Comparison of ENCODE assay signal across 18 mouse cellular contexts in genomic region chr3:31904156-31904555, GRCm38 (mm10). TPM values are rescaled to one million over a fixed set of nuclear protein-coding genes. Genes with fewer than 3 reads are reported as not detected.
DNase-seq lines count a peak whose midpoint lies in the region; ATAC-seq lines count a peak whose summit lies in the region.
"Had no signal": no experiment of that assay in that cellular context is flagged by ENCODE, and none has a peak within 500 bp of the region (broad histone marks: within the 10 kb centered on the region; RNA-seq: fewer than 3 reads in every experiment).

No protein-coding gene starts in this region.

- H3K27ac ChIP-seq in neural tube, embryonic 12.5 days = no peak overlapping the region
- H3K27ac ChIP-seq in midbrain, embryonic 13.5 days = no peak overlapping the region
- H3K27ac ChIP-seq: embryonic facial prominence, embryonic 12.5 days; limb, embryonic 15.5 days had no signal

- no peaks in the 10 kb centered on the region; the same call in 1 of the 2 replicates for H3K4me1 ChIP-seq in neural tube, embryonic 12.5 days
- peaks cover 28% of the 10 kb centered on the region for H3K4me1 ChIP-seq in midbrain, embryonic 13.5 days (replicated peaks)

- H3K9me3 ChIP-seq in neural tube, embryonic 12.5 days = no peaks in the 10 kb centered on the region
- H3K9me3 ChIP-seq in midbrain, embryonic 13.5 days = no peaks in the 10 kb centered on the region
- H3K9me3 ChIP-seq: embryonic facial prominence, embryonic 12.5 days; limb, embryonic 15.5 days had no signal

- no peak overlapping the region for H3K4me3 ChIP-seq in neural tube, embryonic 12.5 days
- peak overlapping the region; percentile 50 for H3K4me3 ChIP-seq in midbrain, embryonic 13.5 days (replicated peaks)
- H3K4me3 ChIP-seq: limb, embryonic 15.5 days had no signal

- ATAC-seq in neural tube, embryonic 12.5 days (ENCODE audit: low FRiP score, low read depth) = no peak
- ATAC-seq in midbrain, embryonic 13.5 days = no peak
- ATAC-seq: liver, postnatal 0 days had no signal

- no peaks in the 10 kb centered on the region for H3K27me3 ChIP-seq in neural tube, embryonic 12.5 days (replicated peaks)
- H3K27me3 ChIP-seq in midbrain, embryonic 13.5 days = peaks cover 10% of the 10 kb centered on the region; the same call in 1 of the 2 replicates

- H3K9ac ChIP-seq in neural tube, embryonic 12.5 days = no peak overlapping the region
- no peak overlapping the region for H3K9ac ChIP-seq in midbrain, embryonic 13.5 days (replicated peaks)
- H3K9ac ChIP-seq: embryonic facial prominence, embryonic 12.5 days; limb, embryonic 15.5 days; liver, postnatal 0 days had no signal

- no peaks in the 10 kb centered on the region for H3K36me3 ChIP-seq in neural tube, embryonic 12.5 days
- no peaks in the 10 kb centered on the region for H3K36me3 ChIP-seq in midbrain, embryonic 13.5 days
- H3K36me3 ChIP-seq: embryonic facial prominence, embryonic 12.5 days; limb, embryonic 15.5 days had no signal

- DNase-seq in heart, adult 11 months = peak; percentile 63
- no peak for DNase-seq in heart, postnatal 4 days
- DNase-seq in neural tube, embryonic 10.5 days (ENCODE audit: extremely low spot score, low spot score) = no peak
- DNase-seq in spleen, postnatal 4 days (ENCODE audit: low spot score in 2 of 2) = no peak
- no peak for DNase-seq in layer of hippocampus, postnatal 10 days (ENCODE audit: low spot score in 2 of 2)
- no peak for DNase-seq in thymus, postnatal 4 days
- DNase-seq: adrenal gland, adult 8-10 months; cerebellum, adult 11 months; heart, postnatal 14 days; kidney, postnatal 25 days; layer of hippocampus, postnatal 36 days; liver, postnatal 0 days; right cerebral cortex, postnatal 14 days had no signal

- peak overlapping the region; percentile 61; the same call in 1 of the 2 replicates for H3K4me2 ChIP-seq in neural tube, embryonic 12.5 days (replicated peaks)
- peak overlapping the region; percentile 78 for H3K4me2 ChIP-seq in midbrain, embryonic 13.5 days (replicated peaks)
- H3K4me2 ChIP-seq: limb, embryonic 15.5 days had no signal

- 61% methylated on average over 5 of the region's 5 CpGs for WGBS in neural tube, embryonic 12.5 days
- WGBS in midbrain, embryonic 13.5 days = 39% methylated on average over 5 of the region's 5 CpGs

RNA-seq across cellular contexts. Expression of gene Kcnmb2, which starts 1.8 kb away (rescaled TPM):
- total RNA-seq in heart, postnatal 4 days (2021) = under 1 TPM; 0.18 to 0.33 TPM
- 18.1 and 21.8 TPM in 2 replicates for polyA plus RNA-seq in neural tube, embryonic 12.5 days (2016; fragmentation: Nextera tagmentation; extraction: Ambion mirVana)
- 6.5 and 6.9 TPM in 2 replicates for polyA plus RNA-seq in midbrain, embryonic 13.5 days (2015; fragmentation: Nextera tagmentation; extraction: Ambion mirVana)
- 1 to 10 TPM; 5.8 to 7.9 TPM for total RNA-seq in layer of hippocampus, postnatal 10 days (2021)
- total RNA-seq: megakaryocyte-erythroid progenitor cell, adult 5-6 weeks had no signal

Comparison
In these comparisons a context has a peak if more than half of its experiments do, and no peak if none do; other contexts are left out.
1. RNA of gene Kcnmb2, which starts 1.8 kb away (total RNA-seq): 5.8 to 7.9 TPM in layer of hippocampus, postnatal 10 days; 0.18 to 0.33 TPM in heart, postnatal 4 days; every median in the first group is over 4 times any median in the second.